Mouse (Mus musculus): ENCODE measurements around the gene Wdr45.

Wdr45 gene

DNA sequence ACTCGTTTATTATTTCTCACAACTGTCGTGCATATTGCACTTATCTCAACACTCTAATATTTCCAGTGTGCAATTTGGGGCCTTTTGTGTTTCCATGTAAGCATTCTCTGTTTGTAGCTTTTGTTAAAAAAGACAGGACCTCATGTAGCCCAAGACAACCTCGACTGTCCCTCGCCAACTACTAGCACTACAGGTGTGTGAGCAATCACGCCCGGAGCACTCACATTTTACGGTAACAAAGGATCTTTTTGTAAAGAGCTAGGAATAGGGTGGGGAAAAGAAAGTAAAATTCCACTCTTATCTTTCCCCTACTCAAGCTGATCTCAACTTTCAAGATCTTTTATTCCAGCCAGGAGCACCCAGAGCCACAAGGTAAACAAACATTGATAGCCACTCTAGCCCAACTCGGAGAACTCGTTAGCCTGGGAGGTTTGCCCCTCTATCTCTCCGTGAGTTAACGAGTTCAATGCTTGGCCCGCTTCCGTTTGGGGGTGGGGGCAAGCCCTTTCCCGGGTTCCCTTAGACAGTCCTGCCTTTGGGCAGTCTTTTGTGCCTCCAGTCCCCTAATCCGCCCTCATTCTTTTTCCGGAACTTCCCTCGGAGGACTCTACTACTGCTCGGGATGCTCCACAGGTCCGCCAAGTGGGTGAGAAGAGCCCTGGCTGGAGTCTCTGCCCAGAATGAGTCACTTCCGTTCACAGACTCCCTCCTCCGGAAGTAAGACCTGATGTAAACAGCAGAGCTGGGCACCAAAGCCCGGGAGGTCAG lies 7.6 kb downstream of the Wdr45 start, which contains the start of gene Gm45208:
Gm45208 (plus strand) TSS at position 732 of the 768 bp plus-strand sequence.
- peak; percentile 70 to 75 for DNase-seq

DNA sequence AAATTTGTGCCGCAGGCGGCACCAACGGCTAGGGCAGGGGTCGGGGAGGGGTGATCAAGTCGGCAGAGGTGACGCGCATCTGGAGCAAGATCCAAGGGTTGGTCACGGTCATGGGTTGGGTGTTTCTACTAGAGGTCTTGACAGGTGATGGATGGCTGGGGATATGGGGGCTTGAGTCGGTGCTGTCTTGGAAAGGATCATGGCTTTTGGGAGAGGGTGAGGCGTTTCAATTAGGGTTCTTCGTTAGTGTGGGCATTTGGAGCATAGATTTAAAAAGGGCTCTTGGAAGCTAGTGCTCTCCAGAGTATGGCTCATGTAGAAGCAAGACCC lies 8.1 kb downstream of the Wdr45 start:
- no peak for DNase-seq

DNA sequence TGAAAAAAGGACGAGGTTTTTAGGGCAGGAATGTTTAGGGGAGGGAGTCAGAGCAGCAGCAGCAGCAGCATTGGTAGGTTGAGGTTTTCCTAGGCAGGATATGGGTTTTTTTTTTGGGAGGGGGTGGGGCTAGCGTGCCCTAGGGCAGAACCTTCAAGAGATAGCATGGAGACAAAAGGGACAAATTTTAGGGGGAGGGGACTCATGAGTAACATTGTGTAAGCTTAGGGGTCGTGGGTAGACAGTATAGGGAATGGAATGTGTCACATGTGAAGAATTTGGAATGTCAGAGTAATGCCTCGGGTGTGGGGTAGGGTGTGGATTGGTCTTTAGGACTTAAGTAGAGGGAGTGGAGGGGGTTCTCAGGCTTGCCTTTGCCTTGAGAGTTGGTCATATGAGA lies 8.6 kb downstream of the Wdr45 start:
- no peak for DNase-seq

DNA sequence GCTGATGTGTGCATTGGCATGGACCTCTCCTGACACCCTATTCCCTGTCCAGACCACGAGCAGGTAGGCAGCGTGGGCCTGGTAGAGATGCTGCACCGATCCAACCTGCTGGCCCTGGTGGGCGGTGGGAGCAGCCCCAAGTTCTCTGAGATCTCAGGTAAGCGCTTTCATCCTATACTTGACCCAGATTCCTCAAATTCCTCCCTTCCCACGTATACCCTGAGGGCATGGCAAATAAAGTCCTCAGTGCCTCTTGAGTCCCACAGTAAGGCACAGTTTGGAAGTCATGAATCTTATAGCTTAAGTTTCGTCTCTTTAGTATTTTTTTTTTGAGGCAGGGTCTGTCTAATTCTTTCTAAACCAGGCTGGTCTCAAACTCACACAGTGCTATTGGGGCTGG lies 10.0 kb downstream of the Wdr45 start:
- DNase-seq, result no peak

DNA sequence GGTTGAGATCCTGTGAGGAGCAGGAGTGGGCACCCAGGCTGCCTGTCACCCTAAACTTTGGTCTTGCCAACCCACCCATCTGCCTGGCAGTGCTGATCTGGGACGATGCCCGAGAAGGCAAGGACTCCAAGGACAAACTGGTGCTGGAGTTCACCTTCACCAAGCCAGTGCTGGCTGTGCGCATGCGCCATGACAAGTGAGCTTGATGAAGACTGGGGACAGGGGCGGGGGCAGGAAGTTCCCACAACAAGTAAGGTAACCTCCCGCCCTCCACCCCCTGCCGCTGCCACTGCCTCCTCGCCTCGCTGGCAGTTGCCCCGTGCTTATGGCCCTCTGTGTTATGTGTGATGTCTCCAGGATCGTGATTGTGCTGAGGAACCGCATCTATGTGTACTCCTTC lies 11.7 kb downstream of the Wdr45 start:
- DNase-seq, result no peak

DNA sequence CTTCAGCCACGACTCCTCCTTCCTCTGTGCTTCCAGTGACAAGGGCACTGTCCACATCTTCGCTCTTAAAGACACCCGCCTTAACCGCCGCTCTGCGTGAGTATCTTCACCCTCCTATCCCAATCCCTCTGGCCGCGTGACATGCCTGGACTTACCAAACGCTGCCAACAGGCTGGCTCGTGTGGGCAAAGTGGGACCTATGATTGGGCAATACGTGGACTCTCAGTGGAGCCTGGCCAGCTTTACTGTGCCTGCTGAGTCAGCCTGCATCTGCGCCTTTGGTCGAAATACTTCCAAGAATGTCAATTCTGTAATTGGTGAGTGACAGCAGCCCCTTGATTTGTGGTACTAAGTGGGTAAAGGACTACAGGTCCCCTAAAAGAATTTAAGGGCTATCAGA lies 13.0 kb downstream of the Wdr45 start:
- no peak for DNase-seq

DNA sequence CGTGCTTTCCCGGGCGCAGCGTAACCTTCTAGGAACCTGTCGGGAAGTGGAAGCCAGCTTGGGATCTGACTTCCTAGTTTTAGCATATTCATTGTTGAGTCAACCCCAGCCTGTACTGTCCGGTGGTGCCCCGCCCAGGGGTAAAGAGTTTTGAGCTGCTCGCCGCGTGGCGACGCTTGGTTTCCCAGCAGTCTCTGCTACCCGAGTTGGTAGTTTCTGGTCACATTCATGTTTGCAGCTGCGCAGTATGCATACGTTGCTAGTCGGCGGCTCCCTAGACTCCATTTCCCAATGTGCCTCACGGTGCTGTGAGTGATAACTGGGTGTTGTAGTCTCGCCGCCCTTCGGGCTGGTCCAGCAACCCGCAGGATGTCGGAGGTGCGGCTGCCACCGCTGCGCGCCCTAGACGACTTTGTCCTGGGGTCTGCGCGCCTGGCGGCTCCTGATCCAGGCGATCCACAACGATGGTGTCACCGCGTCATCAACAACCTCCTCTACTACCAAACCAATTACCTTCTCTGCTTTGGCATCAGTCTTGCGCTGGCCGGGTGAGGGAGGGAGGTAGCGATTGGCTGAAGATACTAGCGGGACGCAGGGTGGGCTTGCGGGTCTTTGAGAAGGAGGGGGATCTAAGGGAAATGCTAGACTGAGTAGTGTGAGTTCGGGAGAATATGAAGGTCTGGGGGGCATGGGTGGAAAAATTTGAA lies 14.2 kb downstream of the Wdr45 start, which contains the start of gene Praf2:
Praf2 (plus strand) TSS at position 225 of the 707 bp plus-strand sequence.
- peak; percentile 78 to 82 for DNase-seq

DNA sequence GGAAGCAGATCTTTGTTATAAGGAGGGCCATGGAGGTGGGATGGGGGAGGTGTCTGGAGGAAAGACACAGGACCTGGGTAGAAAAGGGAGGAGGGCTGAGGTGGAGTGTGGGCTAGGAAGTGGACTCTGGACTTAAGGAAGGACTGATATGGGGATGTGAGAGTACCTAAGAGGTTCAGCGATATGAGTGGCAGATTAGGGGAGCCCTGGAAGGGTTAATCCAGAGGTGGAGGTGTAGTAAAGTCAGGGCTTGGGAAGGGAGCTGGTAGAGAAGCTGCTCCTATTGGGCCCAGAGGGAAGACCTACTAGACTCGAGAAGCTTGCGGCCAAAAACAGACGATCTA lies 14.8 kb downstream of the Wdr45 start:
- no peak for DNase-seq

DNA sequence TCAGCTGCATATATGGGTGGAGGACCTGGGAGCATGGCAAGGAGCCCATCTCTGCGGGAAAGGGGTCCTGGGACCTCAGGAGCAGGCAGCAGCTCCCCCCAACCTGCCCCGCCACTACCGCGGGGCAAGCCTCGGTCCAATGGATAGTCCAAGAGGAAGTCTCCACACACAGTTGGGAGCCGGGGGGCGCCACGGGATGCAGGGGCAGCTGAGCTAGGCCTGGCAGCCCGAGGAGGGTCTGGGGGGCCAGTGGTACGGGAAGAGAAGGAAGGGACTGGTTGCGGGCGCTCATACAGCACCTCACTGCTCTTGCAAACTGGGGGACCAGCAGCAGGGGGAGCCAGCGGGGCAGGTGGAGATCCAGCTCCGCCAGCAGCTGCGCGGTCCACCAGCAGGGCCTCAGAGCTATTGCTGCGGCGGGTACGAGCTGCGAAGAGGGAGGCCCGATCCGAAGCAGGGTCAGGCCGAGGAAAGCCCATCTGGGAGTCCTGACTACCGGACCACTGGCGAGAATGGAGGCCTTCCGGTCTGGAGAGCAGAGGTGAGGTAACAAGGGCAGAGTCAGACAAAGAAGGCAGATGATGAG lies 19.5 kb downstream of the Wdr45 start:
- peak; percentile 86 to 89 for DNase-seq

DNA sequence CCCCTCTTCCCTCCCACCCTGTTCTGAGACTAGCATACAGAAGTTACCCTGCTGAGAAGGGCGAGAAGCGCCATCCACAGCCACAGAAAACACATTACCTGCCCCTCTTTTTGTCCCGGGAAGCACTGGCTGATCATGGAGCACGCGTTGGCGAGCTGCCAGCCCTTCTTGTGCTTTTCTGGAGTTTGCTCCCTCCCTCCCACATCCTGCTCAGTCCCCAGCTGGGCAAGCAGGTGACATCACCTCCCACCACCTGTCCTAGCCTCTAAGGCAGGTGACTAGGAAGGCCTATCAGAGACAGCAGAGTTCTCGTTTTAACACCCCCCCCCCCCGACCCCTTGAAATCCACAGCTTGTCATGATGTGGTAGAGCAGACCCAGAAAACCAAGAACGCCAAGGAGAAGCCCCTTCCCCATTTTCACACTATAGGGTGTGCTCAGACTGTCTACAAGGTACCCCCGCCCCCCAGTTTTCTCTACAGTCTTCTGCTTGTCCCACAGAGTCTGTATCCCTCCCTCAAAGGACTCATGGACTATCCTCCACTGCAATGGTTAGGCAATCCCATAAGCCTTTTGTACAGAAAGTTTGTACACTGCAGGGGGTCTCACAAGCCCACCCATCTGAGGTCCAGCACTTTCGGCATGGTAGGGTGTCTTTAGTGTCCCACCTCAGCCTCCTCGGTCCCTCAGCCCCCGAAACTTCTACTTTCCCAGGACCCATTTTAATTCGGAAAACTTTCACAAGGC lies 25.4 kb downstream of the Wdr45 start:
- DNase-seq, result peak; percentile 80 to 89

DNA sequence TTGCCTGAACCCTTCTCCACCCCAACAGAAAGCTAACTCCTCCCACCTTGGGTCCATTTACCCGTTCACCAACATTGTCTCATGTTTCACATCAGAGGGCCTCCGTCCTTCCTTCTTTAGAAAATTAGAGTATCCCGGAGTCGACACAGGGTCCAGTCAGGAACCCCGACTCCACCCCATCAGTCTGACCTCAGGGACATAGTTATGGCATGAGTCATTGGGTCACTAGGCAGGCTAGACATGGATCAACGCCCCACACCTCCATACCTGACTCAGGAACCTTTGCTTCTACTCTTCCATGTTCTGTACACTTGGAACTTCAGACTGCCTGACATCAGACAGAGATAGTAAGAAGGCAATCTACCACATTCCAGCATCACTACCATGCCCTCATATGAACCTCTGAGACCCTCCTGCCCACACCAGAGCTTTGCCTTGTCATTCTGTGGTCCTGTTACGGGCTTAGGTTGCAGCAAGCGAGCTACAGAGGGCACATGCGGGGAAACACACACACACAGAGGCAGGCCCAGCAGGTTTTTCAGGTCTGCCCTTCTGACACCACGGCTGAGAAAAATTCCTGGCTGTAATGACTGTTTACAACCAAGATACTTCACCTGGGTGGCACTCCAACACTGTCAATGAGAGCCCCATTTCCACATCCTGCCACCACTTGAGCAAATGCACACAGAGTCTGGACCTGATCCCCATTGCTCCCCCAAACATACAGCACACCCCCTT lies 26.1 kb downstream of the Wdr45 start:
- DNase-seq, result peak; percentile 24 to 48

DNA sequence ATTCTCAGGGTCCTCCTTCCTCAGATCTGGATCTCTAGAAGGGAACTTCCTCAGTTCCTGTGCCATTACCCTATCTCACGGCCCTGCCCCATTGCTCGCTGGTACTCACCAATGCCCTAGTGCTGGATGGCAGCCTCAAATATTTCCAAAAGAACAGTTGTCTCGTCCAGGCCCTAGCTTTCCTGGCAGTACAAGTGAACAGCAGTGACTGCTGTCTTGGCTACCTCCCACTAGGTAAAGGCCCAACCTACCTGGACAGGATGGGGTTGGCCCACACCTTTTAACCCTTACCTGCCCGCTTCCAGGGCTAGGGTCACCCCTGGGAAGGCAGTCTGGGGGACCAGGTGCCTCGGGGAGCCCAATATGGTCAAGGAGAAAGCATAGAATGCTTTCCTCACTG lies 27.0 kb downstream of the Wdr45 start:
- DNase-seq, result no peak

DNA sequence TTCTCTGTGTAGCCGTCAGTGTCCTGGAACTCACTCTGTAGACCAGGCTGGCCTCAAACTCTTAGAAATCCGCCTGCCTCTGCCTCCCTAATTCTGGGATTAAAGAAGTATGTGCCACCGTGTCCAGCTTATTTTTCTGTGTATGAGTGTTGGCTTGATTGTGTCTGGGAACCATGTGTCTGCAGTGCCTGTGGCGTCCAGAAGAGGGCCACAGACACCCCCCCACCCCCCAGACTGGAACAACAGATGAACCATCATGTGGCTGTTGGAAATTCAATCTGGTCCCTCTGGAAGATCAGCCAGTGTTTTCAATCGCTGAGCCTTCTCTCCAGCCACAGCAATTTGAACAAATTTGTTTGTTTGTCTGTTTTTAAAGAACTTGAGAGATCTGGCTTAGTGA lies 29.3 kb downstream of the Wdr45 start:
- no peak for DNase-seq

DNA sequence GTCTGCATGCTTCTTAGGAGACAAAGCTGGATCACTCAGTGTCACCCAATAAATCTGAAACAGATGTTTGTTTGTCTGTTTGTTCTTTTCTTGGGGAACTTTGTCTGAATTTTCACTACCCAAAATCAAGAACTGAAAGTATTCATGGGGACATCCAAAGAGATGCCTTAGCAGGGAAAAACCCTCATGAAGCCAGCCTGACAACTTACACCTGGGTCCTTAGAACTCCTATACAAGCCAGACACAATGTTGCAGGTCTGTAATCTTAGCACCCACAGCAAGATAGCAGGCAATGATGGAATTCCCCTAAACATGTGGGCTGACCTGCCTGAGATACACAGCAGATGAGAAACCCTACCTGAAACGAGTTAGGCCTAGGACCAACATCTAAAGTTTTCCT lies 30.8 kb downstream of the Wdr45 start:
- DNase-seq, result no peak

DNA sequence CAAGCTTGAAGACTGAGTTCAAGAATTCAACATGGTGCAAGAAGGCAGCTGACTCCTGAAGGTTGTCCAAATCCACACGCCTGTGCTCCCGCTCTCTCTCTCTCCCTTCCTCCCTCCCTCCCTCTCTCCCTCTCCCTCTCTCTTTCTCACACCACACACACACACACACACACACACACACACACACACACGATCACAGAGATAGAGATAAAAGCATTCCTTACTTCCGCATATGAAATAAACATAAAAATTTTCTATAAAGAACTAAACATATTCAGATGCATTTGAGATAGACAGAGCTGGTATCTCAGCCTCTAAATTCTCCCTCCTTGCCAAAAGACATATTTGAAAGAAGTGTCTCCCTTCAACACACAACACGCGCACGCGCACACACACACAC lies 31.3 kb downstream of the Wdr45 start:
- no peak for DNase-seq

DNA sequence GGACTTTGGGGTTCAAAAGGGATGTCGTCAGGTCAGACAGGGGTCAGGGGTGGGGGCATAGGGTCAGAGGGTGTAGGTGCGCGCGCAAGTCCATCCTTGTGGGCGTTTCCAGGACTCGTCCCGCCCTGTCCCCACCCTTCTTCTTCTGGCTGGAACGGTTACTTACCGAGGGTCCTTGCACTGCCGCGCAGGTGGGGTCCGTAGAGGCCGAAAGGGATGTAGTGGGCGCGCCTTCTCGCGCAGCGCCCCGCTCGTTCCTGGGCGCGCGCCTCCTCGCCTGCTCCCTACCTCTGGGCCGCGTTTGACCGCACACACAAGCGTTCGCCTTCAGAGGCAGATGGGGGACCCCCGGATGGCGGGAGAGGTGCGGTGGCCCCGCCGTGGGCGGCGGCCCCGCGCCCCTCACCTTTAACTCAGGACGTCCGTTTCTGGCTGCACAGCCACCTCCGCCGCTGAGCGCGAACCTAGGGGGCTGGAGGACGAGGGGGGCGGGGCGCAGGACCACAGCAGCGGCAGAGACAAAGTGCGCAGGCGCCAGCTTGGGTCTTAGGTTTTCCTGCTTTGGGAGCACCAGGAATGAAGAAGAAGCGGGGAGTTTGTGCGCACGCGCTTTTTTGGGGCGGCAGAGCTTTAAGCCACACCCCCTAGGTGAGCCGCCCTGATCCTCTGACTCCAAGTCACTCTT lies 36.4 kb downstream of the Wdr45 start, which contains the start of gene Ccdc120:
Ccdc120 (minus strand) TSS at position 474 of the 685 bp plus-strand sequence.
- DNase-seq, result peak; percentile 84 to 89

DNA sequence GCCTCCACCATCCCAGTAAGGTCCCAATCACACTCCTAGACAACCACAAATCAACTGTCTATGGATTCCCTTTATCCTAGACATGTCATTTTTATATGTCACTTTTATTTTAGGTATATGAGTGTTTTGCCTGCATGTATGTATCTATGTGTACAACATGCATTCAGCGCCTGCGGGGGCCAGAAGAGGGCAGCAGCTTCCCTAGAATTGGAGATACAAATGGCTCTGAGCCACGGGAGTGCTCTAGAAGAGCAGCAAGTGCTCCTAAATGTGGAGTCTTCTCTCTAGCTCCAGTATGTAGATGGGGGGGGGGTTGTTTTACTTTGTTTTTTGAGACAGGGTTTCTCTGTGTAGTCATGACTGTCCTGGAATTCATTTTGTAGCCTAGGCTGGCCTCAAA lies 39.5 kb downstream of the Wdr45 start:
- peak in 1 of 2 experiments; percentile 40 for DNase-seq

DNA sequence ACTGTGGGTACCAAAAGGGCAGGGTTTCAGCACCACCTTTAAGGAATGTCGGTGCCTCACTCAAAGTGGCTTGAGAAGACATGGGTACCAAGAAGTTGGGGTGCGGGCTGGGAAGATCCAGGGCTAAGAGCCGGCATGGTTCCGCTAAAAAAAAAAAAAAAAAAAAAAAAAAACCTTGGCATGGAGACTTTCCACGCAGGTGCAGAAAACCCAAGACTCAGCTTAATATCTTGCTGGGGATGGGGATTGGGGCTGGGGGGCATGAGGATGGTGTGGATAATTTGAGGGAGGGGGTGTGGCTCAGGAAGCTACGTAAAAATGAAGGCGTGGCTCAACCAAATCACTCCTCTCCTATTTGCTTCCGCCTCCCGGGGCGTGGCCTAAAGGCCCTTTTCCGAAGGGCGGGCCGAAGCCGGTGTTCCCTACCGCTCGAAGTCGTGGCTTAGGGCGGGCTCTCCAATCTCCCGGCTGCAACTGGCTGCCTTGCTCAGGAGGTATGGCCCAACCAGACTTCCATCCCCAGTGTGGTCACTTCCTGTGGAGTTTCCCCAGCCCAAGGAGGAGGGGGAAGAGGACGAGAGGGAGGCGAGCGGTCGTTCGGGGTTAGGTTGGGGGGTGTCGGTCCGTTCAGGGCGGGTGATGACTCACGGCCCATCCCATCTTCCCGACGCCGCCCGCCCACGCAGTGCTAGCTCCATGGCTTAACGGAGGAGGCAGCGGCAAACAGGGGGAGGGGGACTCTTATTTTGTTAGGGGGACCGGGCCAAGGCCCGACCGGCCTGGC lies 48.2 kb downstream of the Wdr45 start, which contains the start of gene Tfe3:
Tfe3 (plus strand) TSS at position 424 of the 784 bp plus-strand sequence.
- DNase-seq, result peak; percentile 91 to 95

DNA sequence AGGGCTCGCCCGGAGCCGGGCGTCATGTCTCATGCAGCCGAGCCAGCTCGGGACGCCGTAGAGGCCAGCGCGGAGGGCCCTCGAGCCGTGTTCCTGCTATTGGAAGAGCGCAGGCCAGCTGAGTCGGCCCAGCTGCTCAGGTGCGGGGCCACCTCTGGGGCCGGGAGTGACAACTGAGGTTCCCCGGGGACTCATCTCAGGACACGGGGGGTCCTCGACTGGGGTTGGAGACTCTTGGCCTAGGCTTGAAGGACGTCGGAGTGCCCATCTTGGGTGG lies 48.7 kb downstream of the Wdr45 start:
- no peak for DNase-seq

DNA sequence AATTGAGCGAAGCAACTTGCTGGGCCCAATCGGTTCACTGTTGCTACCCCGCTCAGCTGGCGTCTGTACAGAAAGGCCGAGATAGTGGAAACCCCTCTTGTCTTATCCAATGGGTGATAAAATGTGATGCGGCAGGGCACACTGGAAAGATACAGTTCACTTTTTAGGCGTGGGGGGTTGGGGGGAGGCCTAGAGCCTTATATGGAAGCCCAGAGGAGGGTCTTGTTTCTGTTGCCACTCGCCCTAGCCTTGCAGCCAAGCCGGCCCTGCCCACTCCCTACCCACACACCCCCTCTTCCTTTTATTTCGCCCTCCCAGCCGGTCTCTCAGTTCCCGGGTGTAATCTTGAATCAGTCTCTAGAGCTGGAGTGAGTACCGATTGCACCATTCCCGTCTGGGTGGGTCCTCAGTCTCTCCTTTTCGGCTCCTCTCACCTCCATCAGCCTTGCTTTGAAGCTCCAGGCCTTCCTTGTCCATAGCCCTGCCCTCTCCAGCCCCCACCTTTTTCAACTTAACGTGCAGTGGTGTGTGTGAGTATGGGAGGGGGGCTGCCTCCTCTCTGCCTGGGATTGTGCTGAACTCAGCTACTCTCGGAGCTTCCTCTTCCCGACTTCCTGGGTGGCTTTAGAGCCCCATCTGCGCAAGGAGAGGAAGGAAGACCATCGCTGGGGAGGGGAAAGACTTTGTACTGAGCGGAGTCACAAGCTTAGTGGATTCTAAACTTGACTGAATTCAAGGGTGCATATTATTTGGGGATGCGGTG lies 49.7 kb downstream of the Wdr45 start:
- peak; percentile 36 to 58 for DNase-seq

Data from kidney, postnatal 4 days (tissue).